Mouse (Mus musculus) skeletal muscle tissue, postnatal 0 days (tissue): ENCODE results near the gene Rbm44. TPM values are rescaled to one million over a fixed set of nuclear protein-coding genes. Genes with fewer than 3 reads are reported as not detected.

ENCODE experiments used
- polyA plus RNA-seq: library from polyadenylated mRNA; unstranded; fragments of >200 nt; fragmentation: Nextera tagmentation; extraction: Ambion mirVana; gene quantifications from 2 replicates; pipeline ENCODE4 v1.2.1, GENCODE M21; 2015

The Rbm44 gene
- polyA plus RNA-seq, result 0.42 and 0.61 TPM in 2 replicates

GRCm38 (mm10) chr1:91144813-91145212 is at the start of gene Rbm44:
Gene Rbm44, plus strand, starts transcription at chr1:91145089.

GRCm38 (mm10) chr1:91179533-91180173 is 34.8 kb downstream of the Rbm44 start, which contains the start of gene Ramp1:
Gene Ramp1, plus strand, starts transcription at chr1:91179822.

Other genes with a start within 250 kb of the Rbm44 start
- 0.44 and 0.63 TPM in 2 replicates for gene Mlph, start 230.0 kb upstream of the Rbm44 start, polyA plus RNA-seq
- gene Prlh, start 192.0 kb upstream of the Rbm44 start, polyA plus RNA-seq, result not detected in 2 replicates
- 0.12 and 0.41 TPM in 2 replicates for gene Rab17, start 175.4 kb upstream of the Rbm44 start, polyA plus RNA-seq
- gene Lrrfip1, start 146.4 kb upstream of the Rbm44 start, polyA plus RNA-seq, result 144 and 149 TPM in 2 replicates
- 76.1 and 97.4 TPM in 2 replicates for gene Ramp1, start 34.7 kb downstream of the Rbm44 start, polyA plus RNA-seq
- 79.7 and 86.8 TPM in 2 replicates for gene Ube2f, start 105.2 kb downstream of the Rbm44 start, polyA plus RNA-seq
- 7.1 and 8.6 TPM in 2 replicates for gene Scly, start 153.2 kb downstream of the Rbm44 start, polyA plus RNA-seq
- gene Espnl, start 177.0 kb downstream of the Rbm44 start, polyA plus RNA-seq, result 0.10 and 0.16 TPM in 2 replicates
- 32.8 and 34.3 TPM in 2 replicates for gene Klhl30, start 205.9 kb downstream of the Rbm44 start, polyA plus RNA-seq
- gene Erfe, start 221.3 kb downstream of the Rbm44 start, polyA plus RNA-seq, result 0.43 and 0.50 TPM in 2 replicates